Mouse (Mus musculus): ENCODE measurements at regions not wholly inside any gene's neighbourhood (a gene's known extent, or its start where the extent isn't known, plus 50 kb on each side); places are given as distances from the start of the nearest gene placed in this dataset.

- Histone ChIP-seq H3K4me1 (ENCODE audit: control insufficient read depth, insufficient read depth, low read length) (no peaks in the 10 kb centered on the region), H3K27me3 (ENCODE audit: control insufficient read depth, insufficient read depth, low read length) (no peaks in the 10 kb centered on the region), H3K9me3 (replicated peaks; ENCODE audit: control insufficient read depth, low read length) (no peaks in the 10 kb centered on the region), H3K4me2 (ENCODE audit: low read depth, low read length) (no peak overlapping the region), H3K9ac (replicated peaks; ENCODE audit: low read length) (no peak overlapping the region), H3K4me3 (ENCODE audit: low read depth, low read length) (no peak overlapping the region), H3K36me3 (replicated peaks; ENCODE audit: control insufficient read depth, insufficient read depth, low read depth, low read length) (no peaks in the 10 kb centered on the region), H3K27ac (replicated peaks; ENCODE audit: low read depth, low read length) (no peak overlapping the region)
- ATAC-seq (replicated peaks; ENCODE audit: insufficient number of reproducible peaks, low FRiP score, low TSS enrichment, low read depth) (no peak), DNase-seq (ENCODE audit: low spot score) (no peak)
- 86% methylated on average over 1 of the region's 1 CpGs for WGBS
Observed at GRCm38 (mm10) chr2:48186161-48186560, 627.7 kb upstream of the Acvr2a start.

GRCm38 (mm10) chr2:48186609-48187008 lies 627.3 kb upstream of the Acvr2a start:
- Histone ChIP-seq H3K27ac (replicated peaks; ENCODE audit: low read depth, low read length) (no peak overlapping the region), H3K36me3 (replicated peaks; ENCODE audit: control insufficient read depth, insufficient read depth, low read depth, low read length) (no peaks in the 10 kb centered on the region), H3K4me3 (ENCODE audit: low read depth, low read length) (no peak overlapping the region), H3K9me3 (replicated peaks; ENCODE audit: control insufficient read depth, low read length) (no peaks in the 10 kb centered on the region), H3K4me1 (ENCODE audit: control insufficient read depth, insufficient read depth, low read length) (no peaks in the 10 kb centered on the region), H3K9ac (replicated peaks; ENCODE audit: low read length) (no peak overlapping the region), H3K4me2 (ENCODE audit: low read depth, low read length) (no peak overlapping the region), H3K27me3 (ENCODE audit: control insufficient read depth, insufficient read depth, low read length) (no peaks in the 10 kb centered on the region)
- 85% methylated on average over 2 of the region's 2 CpGs for WGBS
- no peak for ATAC-seq (replicated peaks; ENCODE audit: insufficient number of reproducible peaks, low FRiP score, low TSS enrichment, low read depth)
- no peak for DNase-seq (ENCODE audit: low spot score)

GRCm38 (mm10) chr2:48211804-48212203 lies 602.1 kb upstream of the Acvr2a start:
- Histone ChIP-seq H3K9ac (replicated peaks; ENCODE audit: low read length) (no peak overlapping the region), H3K27me3 (ENCODE audit: control insufficient read depth, insufficient read depth, low read length) (no peaks in the 10 kb centered on the region), H3K4me1 (ENCODE audit: control insufficient read depth, insufficient read depth, low read length) (no peaks in the 10 kb centered on the region), H3K36me3 (replicated peaks; ENCODE audit: control insufficient read depth, insufficient read depth, low read depth, low read length) (no peaks in the 10 kb centered on the region), H3K27ac (replicated peaks; ENCODE audit: low read depth, low read length) (no peak overlapping the region), H3K9me3 (replicated peaks; ENCODE audit: control insufficient read depth, low read length) (no peaks in the 10 kb centered on the region), H3K4me3 (ENCODE audit: low read depth, low read length) (no peak overlapping the region), H3K4me2 (ENCODE audit: low read depth, low read length) (no peak overlapping the region)
- 86% methylated on average over 1 of the region's 1 CpGs for WGBS
- DNase-seq (ENCODE audit: low spot score) (no peak), ATAC-seq (replicated peaks; ENCODE audit: insufficient number of reproducible peaks, low FRiP score, low TSS enrichment, low read depth) (no peak)

- Histone ChIP-seq H3K27ac (replicated peaks; ENCODE audit: low read depth, low read length) (no peak overlapping the region), H3K27me3 (ENCODE audit: control insufficient read depth, insufficient read depth, low read length) (no peaks in the 10 kb centered on the region), H3K9ac (replicated peaks; ENCODE audit: low read length) (no peak overlapping the region), H3K4me1 (ENCODE audit: control insufficient read depth, insufficient read depth, low read length) (no peaks in the 10 kb centered on the region), H3K36me3 (replicated peaks; ENCODE audit: control insufficient read depth, insufficient read depth, low read depth, low read length) (no peaks in the 10 kb centered on the region), H3K4me3 (ENCODE audit: low read depth, low read length) (no peak overlapping the region), H3K9me3 (replicated peaks; ENCODE audit: control insufficient read depth, low read length) (no peaks in the 10 kb centered on the region), H3K4me2 (ENCODE audit: low read depth, low read length) (no peak overlapping the region)
- WGBS = 83% methylated on average over 3 of the region's 3 CpGs
- no peak for DNase-seq (ENCODE audit: low spot score)
- ATAC-seq (replicated peaks; ENCODE audit: insufficient number of reproducible peaks, low FRiP score, low TSS enrichment, low read depth) = no peak
Observed at GRCm38 (mm10) chr2:48220771-48221170, 593.1 kb upstream of the Acvr2a start.

- Histone ChIP-seq H3K27me3 (ENCODE audit: control insufficient read depth, insufficient read depth, low read length) (no peaks in the 10 kb centered on the region), H3K4me1 (ENCODE audit: control insufficient read depth, insufficient read depth, low read length) (no peaks in the 10 kb centered on the region), H3K36me3 (replicated peaks; ENCODE audit: control insufficient read depth, insufficient read depth, low read depth, low read length) (no peaks in the 10 kb centered on the region), H3K9me3 (replicated peaks; ENCODE audit: control insufficient read depth, low read length) (no peaks in the 10 kb centered on the region), H3K4me2 (ENCODE audit: low read depth, low read length) (no peak overlapping the region), H3K9ac (replicated peaks; ENCODE audit: low read length) (no peak overlapping the region), H3K4me3 (ENCODE audit: low read depth, low read length) (no peak overlapping the region), H3K27ac (replicated peaks; ENCODE audit: low read depth, low read length) (no peak overlapping the region)
- 77% methylated on average over 2 of the region's 2 CpGs for WGBS
- DNase-seq (ENCODE audit: low spot score) (no peak), ATAC-seq (replicated peaks; ENCODE audit: insufficient number of reproducible peaks, low FRiP score, low TSS enrichment, low read depth) (no peak)
Observed at GRCm38 (mm10) chr2:48223084-48223799, 590.7 kb upstream of the Acvr2a start.

DNA sequence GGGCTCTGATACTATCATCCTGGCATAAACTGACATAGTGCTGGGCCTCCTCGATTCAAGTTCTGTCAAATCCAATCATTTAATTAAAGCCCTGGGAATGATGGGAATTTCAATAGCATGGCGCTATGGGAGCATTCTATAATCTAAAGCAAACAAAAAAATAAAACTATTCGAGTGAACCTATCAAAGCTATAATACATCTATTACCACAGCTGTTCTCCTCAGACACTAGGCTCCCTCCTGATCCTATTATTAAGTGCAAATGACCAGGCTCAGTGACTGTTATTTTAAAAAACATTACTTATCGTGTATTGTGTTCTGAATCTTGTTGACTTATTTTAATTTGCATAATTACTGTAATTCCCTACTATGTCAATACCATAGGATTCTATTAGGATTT lies 563.7 kb upstream of the Acvr2a start:
- H3K27me3 ChIP-seq (ENCODE audit: control insufficient read depth, insufficient read depth, low read length) = no peaks in the 10 kb centered on the region
- no peak overlapping the region for H3K27ac ChIP-seq (replicated peaks; ENCODE audit: low read depth, low read length)
- H3K9me3 ChIP-seq (replicated peaks; ENCODE audit: control insufficient read depth, low read length) = no peaks in the 10 kb centered on the region
- no peak for DNase-seq (ENCODE audit: low spot score)
- no peak overlapping the region for H3K4me2 ChIP-seq (ENCODE audit: low read depth, low read length)
- no peak overlapping the region for H3K9ac ChIP-seq (replicated peaks; ENCODE audit: low read length)
- no peak overlapping the region for H3K4me3 ChIP-seq (ENCODE audit: low read depth, low read length)
- WGBS = 70% methylated on average over 4 of the region's 4 CpGs
- no peaks in the 10 kb centered on the region for H3K36me3 ChIP-seq (replicated peaks; ENCODE audit: control insufficient read depth, insufficient read depth, low read depth, low read length)
- no peaks in the 10 kb centered on the region for H3K4me1 ChIP-seq (ENCODE audit: control insufficient read depth, insufficient read depth, low read length)
- ATAC-seq (replicated peaks; ENCODE audit: insufficient number of reproducible peaks, low FRiP score, low TSS enrichment, low read depth) = no peak

GRCm38 (mm10) chr2:48260299-48260698 lies 553.6 kb upstream of the Acvr2a start:
- no peaks in the 10 kb centered on the region for H3K4me1 ChIP-seq (ENCODE audit: control insufficient read depth, insufficient read depth, low read length)
- ATAC-seq (replicated peaks; ENCODE audit: insufficient number of reproducible peaks, low FRiP score, low TSS enrichment, low read depth) (no peak), DNase-seq (ENCODE audit: low spot score) (no peak)
- H3K36me3 ChIP-seq (replicated peaks; ENCODE audit: control insufficient read depth, insufficient read depth, low read depth, low read length) = no peaks in the 10 kb centered on the region
- H3K9me3 ChIP-seq (replicated peaks; ENCODE audit: control insufficient read depth, low read length) = no peaks in the 10 kb centered on the region
- no peak overlapping the region for H3K4me2 ChIP-seq (ENCODE audit: low read depth, low read length)
- 81% methylated on average over 2 of the region's 2 CpGs for WGBS
- H3K9ac ChIP-seq (replicated peaks; ENCODE audit: low read length) = no peak overlapping the region
- H3K27ac ChIP-seq (replicated peaks; ENCODE audit: low read depth, low read length) = no peak overlapping the region
- no peaks in the 10 kb centered on the region for H3K27me3 ChIP-seq (ENCODE audit: control insufficient read depth, insufficient read depth, low read length)
- H3K4me3 ChIP-seq (ENCODE audit: low read depth, low read length) = no peak overlapping the region

Data from embryonic facial prominence, embryonic 11.5 days (tissue).